Mouse (Mus musculus): ENCODE data around the gene Zdhhc14. TPM values are rescaled to one million over a fixed set of nuclear protein-coding genes. Genes with fewer than 3 reads are reported as not detected.

The Zdhhc14 gene
- 1 to 10 TPM; 3.6 to 5.6 TPM for total RNA-seq (2021)
- long read RNA-seq, experiment 1, partial matches to known transcripts = 1 of 9 reads
- long read RNA-seq, experiment 1, other reads (novel, unspliced or antisense) = 7 of 9 reads
- long read RNA-seq, experiment 2, partial matches to known transcripts = 2 of 15 reads
- long read RNA-seq, experiment 2, other reads (novel, unspliced or antisense) = 10 of 15 reads

DNA sequence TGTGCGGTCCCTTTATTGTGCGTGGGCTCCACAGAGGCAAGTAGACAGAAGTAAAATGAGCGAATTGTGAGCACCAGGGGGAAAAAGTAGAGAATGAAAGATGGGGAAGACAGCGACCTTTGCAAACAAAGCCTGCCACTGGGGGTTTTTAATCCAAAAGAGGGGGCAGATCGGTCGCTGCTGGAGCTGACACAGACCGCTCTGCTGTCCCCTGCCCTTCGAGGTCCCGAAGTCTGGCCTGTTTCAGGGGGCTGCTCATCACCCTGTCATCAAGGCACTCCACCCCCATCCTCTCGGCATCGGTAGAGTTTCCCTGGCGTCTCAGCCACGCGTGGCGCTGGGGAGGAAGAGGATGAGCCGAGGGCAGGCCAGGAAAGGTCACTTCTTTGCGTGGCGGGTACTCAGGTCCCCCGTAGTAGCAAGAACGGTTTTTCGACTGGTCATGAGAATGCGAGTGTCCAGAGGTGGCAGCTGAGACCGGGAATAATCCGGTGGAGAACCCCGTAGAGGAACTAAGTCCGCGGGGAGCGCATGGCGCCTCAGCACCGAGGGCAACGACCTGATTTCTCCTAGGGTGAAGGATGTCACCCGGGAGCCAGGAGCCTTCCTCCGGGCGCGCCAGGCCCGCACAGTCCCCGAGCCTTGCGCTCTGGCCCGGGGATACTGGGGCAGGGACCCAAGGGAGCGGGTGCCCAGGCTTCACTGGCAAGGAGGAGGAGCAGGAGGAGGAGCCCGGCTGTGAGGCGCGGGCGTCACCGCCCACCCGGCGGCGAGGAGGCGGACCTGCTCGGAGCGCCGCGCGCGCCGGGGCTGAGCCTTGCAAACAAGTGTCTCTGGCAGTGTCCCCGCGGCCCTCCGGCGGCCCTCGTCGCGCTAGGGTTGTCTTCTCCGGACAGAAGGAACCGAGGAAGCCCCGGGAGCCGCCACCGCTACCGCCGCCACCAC lies at the start of gene Zdhhc14:
Zdhhc14 (plus strand) TSS at position 757 of the 945 bp plus-strand sequence.
- DNase-seq (ENCODE audit: low spot score in 2 of 2) = peak; percentile 89 to 93

DNA sequence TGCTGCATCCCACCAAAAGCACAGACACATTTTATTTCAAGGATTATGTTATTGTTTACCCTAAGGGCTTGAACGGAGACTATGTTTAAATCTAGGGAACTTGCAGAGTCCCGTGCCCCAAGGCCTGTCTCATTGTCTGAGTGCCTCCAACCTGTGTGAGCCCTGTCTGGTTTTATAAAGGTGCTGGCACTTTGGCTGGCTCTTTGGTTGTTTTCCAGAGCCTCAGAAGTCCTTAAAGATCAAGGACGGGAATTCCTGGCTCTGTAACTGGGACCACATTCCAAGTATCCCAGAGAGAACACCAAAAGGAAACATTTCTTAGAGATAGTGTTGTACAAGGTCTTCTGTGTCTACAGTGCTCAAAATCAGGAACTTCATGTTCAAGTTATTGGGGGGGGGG lies 49.1 kb upstream of the Zdhhc14 start:
- DNase-seq (ENCODE audit: low spot score in 2 of 2) = no peak

DNA sequence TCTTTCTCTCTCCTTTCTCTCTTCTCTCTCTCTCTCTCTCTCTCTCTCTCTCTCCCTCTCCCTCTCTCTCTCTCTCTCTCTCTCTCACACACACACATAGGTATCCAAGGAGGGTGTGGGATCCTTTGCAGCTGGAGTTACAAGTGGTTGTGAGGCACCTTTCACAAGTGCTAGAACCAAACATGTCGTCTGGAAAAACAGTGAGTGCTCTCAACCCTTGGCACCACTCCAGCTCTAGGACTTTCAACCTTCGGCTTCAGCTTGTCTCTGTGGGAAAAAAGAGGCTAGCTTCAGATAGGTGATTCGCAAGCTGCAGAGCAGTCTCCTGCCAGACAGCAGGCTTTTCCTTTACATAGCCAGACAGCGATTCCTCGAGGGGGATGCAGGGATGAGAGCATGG lies 48.6 kb upstream of the Zdhhc14 start:
- DNase-seq (ENCODE audit: low spot score in 2 of 2) = peak; percentile 18 to 29

GRCm38 (mm10) chr17:5453657-5454056 lies 38.7 kb upstream of the Zdhhc14 start:
- no peak for DNase-seq (ENCODE audit: low spot score in 2 of 2)

- DNase-seq (ENCODE audit: low spot score in 2 of 2) = no peak
Measured at GRCm38 (mm10) chr17:5463912-5464311, 28.4 kb upstream of the Zdhhc14 start.

- no peak for DNase-seq (ENCODE audit: low spot score in 2 of 2)
Measured at GRCm38 (mm10) chr17:5466736-5467135, 25.6 kb upstream of the Zdhhc14 start.

DNA sequence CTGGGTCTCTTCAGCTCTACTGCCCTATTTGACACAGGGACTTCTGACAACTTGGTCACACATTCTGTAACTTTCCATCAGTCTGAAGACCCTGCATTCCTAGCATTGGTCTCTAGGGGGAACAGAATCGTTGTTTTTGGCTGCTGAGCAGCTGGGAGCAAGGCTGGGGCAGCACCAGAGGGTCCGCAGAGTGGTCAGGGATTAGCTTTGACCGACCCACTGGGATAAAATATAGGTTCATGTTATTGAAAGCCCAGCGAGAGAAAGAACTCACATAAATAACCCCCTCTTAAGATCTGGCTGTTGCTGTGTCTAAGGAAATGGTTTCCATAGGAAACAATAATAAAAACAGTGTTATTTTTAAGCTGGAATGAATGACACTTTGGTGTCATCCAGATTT lies 25.2 kb upstream of the Zdhhc14 start:
- no peak for DNase-seq (ENCODE audit: low spot score in 2 of 2)

- no peak for DNase-seq (ENCODE audit: low spot score in 2 of 2)
Measured at GRCm38 (mm10) chr17:5472268-5472667, 20.1 kb upstream of the Zdhhc14 start.

- no peak for DNase-seq (ENCODE audit: low spot score in 2 of 2)
Measured at GRCm38 (mm10) chr17:5475960-5476725, 16.2 kb upstream of the Zdhhc14 start.

- DNase-seq (ENCODE audit: low spot score in 2 of 2) = no peak
Measured at GRCm38 (mm10) chr17:5483456-5483855, 8.9 kb upstream of the Zdhhc14 start.

GRCm38 (mm10) chr17:5484663-5485062 lies 7.7 kb upstream of the Zdhhc14 start:
- DNase-seq (ENCODE audit: low spot score in 2 of 2) = no peak

DNA sequence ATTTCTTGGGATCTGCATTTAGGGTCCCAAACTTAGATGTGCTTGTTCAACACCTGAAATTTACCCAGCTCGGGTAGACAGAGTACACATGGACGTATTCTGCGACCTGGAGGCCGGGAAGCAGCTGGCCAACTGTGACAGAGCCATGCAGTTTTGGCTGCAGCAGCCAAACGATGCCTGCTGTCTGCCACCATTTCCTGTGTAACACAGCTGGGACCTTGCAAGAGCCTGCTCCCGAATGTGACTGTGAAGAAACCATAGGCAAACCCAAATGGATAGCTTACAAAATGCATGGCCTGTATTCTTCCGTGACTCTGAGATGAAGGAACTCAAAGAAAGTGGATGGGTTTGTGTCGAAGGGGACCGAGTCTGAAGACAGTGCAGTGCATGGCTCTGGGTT lies 4.2 kb upstream of the Zdhhc14 start:
- DNase-seq (ENCODE audit: low spot score in 2 of 2) = no peak

- DNase-seq (ENCODE audit: low spot score in 2 of 2) = no peak
Measured at GRCm38 (mm10) chr17:5490351-5490750, 2.0 kb upstream of the Zdhhc14 start.

GRCm38 (mm10) chr17:5491031-5491800 lies 1.1 kb upstream of the Zdhhc14 start:
- peak; percentile 77 to 80 for DNase-seq (ENCODE audit: low spot score in 2 of 2)

DNA sequence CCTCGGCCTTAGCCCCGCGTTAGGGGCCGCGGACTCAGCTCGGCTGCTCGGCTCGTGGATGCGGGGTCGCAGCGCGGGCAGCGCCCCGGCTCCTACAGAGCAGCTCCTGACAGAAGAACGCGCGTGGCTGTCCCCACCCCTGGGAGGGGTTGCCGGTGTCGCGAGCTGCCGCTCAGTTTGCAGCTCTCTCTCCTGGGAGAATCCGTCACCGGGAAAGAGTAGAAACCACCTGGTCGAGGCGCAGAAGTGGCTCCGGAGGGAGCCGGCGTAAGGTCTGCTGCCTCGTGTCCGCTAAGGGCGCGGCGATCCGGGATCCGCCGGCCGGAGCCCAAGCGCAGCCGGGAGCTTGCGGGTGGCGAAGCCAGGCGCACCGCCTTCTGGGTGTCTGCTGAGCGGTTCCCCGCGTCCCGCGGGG lies 396 bp downstream of the Zdhhc14 start:
- no peak for DNase-seq (ENCODE audit: low spot score in 2 of 2)

- DNase-seq (ENCODE audit: low spot score in 2 of 2) = peak; percentile 49 to 60
Measured at GRCm38 (mm10) chr17:5493161-5493771, 909 bp downstream of the Zdhhc14 start.

GRCm38 (mm10) chr17:5493809-5494208 lies 1.5 kb downstream of the Zdhhc14 start:
- no peak for DNase-seq (ENCODE audit: low spot score in 2 of 2)

GRCm38 (mm10) chr17:5494832-5495231 lies 2.5 kb downstream of the Zdhhc14 start:
- no peak for DNase-seq (ENCODE audit: low spot score in 2 of 2)

GRCm38 (mm10) chr17:5497695-5498094 lies 5.3 kb downstream of the Zdhhc14 start:
- DNase-seq (ENCODE audit: low spot score in 2 of 2) = no peak

DNA sequence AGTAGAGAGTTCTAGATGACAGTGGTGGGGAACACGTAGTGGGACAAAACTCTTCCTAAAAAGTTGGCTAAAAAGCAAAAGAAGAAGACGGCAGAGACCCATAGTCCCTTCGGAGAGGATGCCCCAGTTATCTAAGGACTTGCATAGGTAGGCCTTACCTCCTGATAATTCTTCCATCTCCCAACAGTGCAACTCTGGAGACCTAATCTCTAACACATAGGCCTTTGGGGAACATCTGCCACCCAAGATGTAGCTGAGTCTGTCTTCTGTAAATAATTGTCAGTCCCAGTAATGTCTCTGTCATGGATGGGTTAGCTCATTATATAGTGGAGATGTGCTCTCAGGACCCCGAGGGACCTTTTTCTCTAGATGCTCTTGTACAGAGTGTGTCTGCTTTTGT lies 6.6 kb downstream of the Zdhhc14 start:
- no peak for DNase-seq (ENCODE audit: low spot score in 2 of 2)
